Mouse (Mus musculus) small intestine, adult 2 months (tissue): ENCODE results near the gene Sec16b. TPM values are rescaled to one million over a fixed set of nuclear protein-coding genes. Genes with fewer than 3 reads are reported as not detected.

Source experiments
- H3K27ac ChIP-seq: fragments of 200-500 bp; 2 replicates; pipeline ENCODE4 v1.5.1; 2012; ENCODE audit warnings: low read depth, low read length, control low read depth, inconsistent platforms; ENCODE audit not compliant: insufficient read depth
- H3K27me3 ChIP-seq: fragments of 200-500 bp; 2 replicates; pipeline ENCODE4 v1.6.1; 2012; ENCODE audit warnings: mild to moderate bottlenecking, moderate library complexity, low read length, inconsistent platforms; ENCODE audit not compliant: control insufficient read depth, insufficient read depth
- H3K36me3 ChIP-seq: fragments of 200-500 bp; 2 replicates; pipeline ENCODE4 v1.6.1; 2012; ENCODE audit warnings: mild to moderate bottlenecking, low read length, control low read depth, inconsistent platforms; ENCODE audit not compliant: control insufficient read depth, insufficient read depth
- H3K4me1 ChIP-seq: fragments of 200-500 bp; 2 replicates; pipeline ENCODE4 v1.6.1; 2012; ENCODE audit warnings: low read length, inconsistent platforms, mixed read lengths; ENCODE audit not compliant: control insufficient read depth, insufficient read depth, insufficient read length
- H3K4me3 ChIP-seq: fragments of 200-500 bp; 2 replicates; pipeline ENCODE4 v1.5.1; 2012; ENCODE audit warnings: low read depth, mild to moderate bottlenecking, control low read depth, inconsistent platforms, low read length, moderate library complexity
- CTCF ChIP-seq: fragments of 200-500 bp; IDR thresholded peaks from 2 replicates; pipeline ENCODE4 v1.5.1; 2012; ENCODE audit warnings: low read depth, mild to moderate bottlenecking, control low read depth, inconsistent platforms, low read length, moderate library complexity, mixed read lengths; ENCODE audit not compliant: insufficient replicate concordance, insufficient read length; ENCODE audit errors: extremely low read depth
- POLR2A ChIP-seq: fragments of 200-500 bp; IDR thresholded peaks from 2 replicates; pipeline ENCODE4 v1.6.1; 2012; ENCODE audit warnings: low read depth, mild to moderate bottlenecking, control low read depth, inconsistent platforms, low read length, moderate library complexity
- WGBS: fragments of 180-500 bp; shearing (Covaris S2); methylation state at CpG from one replicate; pipeline ENCODE4 v1.1.7; 2018; 5-methylcytosine and 5-hydroxymethylcytosine counted together
- polyA plus RNA-seq: library from polyadenylated mRNA; depleted of rRNA; stranded (reverse); fragments of >200 nt; gene quantifications from 2 replicates; pipeline ENCODE4 v1.2.3, GENCODE M21; 2012; rRNA removed

Gene Sec16b
- polyA plus RNA-seq, result 18.1 and 33.0 TPM in 2 replicates

DNA sequence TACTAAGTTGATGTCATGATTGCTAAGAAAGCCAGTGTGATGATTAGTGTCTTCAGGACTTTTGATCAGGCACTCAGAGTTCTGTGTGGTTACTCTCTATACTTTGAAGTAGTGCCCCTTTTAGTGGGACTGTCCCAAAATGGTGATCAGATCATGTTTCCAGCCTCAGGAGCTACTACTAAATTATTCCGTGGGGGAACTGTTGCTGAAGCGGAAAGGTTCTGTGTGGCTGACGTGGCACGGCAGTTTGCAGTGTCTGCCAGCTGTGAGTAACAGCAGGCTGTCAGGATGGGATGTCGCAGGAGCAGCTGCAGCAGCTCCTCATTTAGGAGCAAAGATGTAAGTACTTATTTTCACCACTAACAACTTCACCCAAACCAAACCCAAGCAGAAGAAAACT, at the start of gene Sec16b:
Gene Sec16b, plus strand, starts transcription at position 207 of the 400 bp plus-strand sequence.
- Histone ChIP-seq H3K36me3 (no peaks in the 10 kb centered on the region), H3K4me1 (0 out of 2 replicates have a peak, but pooled peaks cover 1% of the 10 kb centered on the region), H3K27me3 (no peaks in the 10 kb centered on the region), H3K27ac (no peak within 1 kb of the TSS), H3K4me3 (no peak within 1 kb of the TSS)
- 64% methylated on average over 5 of the region's 5 CpGs for WGBS
- TF ChIP-seq POLR2A (no peak), CTCF (no peak)

DNA sequence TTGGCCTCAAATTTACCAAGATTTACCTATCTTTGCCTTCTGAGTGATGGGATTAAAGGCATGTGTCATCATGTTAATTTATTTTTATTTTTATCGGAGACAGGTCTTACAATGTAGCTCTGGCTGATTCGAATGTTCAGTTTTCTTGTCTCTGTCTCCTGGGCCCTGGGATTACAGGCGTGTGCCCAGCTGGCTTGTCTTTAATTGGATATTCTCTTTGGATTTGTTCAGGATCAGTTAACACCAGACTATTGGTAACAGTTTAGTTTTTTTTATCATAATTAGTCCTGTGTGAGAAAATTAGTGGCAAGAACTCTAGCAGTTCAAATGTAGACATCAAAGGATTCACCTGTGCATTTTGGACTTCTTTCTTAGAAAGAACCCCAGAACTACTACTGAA, 48.7 kb upstream of the Sec16b start:
- TF ChIP-seq CTCF (no peak), POLR2A (no peak)
- Histone ChIP-seq H3K27me3 (no peaks in the 10 kb centered on the region), H3K4me3 (no peak overlapping the region), H3K36me3 (no peaks in the 10 kb centered on the region), H3K4me1 (peaks cover 6% of the 10 kb centered on the region), H3K27ac (no peak overlapping the region)
- WGBS, result 95% methylated on average over 3 of the region's 3 CpGs

DNA sequence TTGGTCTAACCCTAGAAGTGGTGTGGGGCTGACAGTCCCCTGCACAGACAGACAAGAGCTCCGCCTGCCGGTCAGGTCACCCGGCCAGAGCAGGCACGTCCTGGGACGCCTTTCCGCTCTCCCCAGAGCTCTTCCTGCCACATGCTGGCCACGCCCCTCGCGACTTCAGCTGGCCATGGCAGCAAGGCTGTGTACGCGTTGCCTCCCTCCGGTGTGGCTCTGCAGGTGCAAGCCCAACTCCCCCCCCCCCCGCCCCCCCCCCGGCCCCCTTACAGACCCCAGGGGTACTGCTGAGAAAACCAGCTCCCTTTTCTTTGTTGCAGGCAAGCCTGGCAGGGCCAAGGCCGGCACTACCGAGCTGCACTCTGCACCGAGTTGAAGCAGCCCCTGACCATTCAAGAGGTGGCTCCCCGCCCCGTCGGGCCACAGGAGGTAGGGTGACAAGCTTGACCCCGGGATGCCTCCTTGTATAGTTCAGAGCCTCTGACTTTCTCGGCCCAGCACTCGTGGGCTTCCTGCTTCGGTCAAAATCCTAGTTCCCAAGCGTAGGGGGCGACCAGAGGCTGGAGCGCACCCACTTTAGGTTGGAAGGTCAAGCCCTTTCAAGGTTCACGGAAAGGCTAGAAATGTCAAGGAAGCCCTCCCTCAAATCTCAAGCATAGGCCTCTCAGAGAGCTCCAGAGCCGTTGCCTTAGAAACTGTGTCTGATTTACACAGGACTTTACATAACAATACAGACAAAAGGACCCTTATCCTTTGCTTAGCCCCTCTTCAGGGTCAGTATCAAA, 47.9 kb upstream of the Sec16b start, which contains the start of gene Cryzl2:
Gene Cryzl2, plus strand, starts transcription at position 157 of the 788 bp plus-strand sequence.
- Histone ChIP-seq H3K4me3 (peak within 1 kb of the TSS; percentile 56), H3K27ac (no peak within 1 kb of the TSS), H3K4me1 (peaks cover 6% of the 10 kb centered on the region), H3K36me3 (no peaks in the 10 kb centered on the region), H3K27me3 (no peaks in the 10 kb centered on the region)
- TF ChIP-seq POLR2A (no peak), CTCF (peak; percentile 77)
- 19% methylated on average over 29 of the region's 29 CpGs for WGBS

DNA sequence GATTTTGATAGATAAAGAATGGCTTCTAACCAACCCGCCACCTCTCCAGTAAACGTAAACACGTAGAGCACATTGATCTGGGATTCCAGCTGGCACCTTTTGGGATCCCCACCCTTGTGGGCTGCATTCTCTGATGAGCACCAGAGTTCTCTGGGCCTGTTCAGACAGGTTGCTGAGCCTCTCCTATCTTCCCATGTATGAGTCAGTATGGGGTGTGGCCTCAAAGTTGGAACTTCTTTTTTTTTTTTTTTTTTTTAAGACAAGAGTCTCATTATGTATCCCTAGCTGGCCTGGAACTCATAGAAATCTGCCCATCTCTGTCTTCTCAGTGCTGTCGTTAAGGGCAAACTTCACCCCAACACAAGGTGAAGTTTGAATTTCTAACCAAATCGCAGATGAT, 46.6 kb upstream of the Sec16b start:
- H3K36me3 ChIP-seq, result no peaks in the 10 kb centered on the region
- peaks cover 6% of the 10 kb centered on the region for H3K4me1 ChIP-seq
- 87% methylated on average over 5 of the region's 5 CpGs for WGBS
- no peak overlapping the region for H3K4me3 ChIP-seq
- no peaks in the 10 kb centered on the region for H3K27me3 ChIP-seq
- no peak overlapping the region for H3K27ac ChIP-seq
- no peak for TF ChIP-seq CTCF
- TF ChIP-seq POLR2A, result no peak

DNA sequence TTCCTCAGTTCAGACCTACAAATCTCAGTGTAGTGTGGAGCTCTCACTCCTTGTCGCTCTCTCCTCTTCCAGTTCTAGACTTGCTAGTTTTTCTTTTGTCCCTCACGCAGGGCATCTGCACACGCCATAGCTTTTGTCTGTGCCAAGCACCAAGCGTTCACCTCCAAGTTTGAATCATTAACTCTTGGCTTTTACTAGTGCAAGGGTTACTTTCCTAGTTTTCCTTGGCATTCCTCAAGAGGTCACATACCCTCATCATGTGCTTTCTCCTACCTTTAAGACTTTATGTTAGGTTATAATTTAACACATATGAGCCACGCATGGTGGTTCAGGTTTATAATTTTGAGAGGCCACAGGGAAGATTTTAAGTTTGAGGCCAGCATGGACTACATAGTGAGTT, 45.3 kb upstream of the Sec16b start:
- no peaks in the 10 kb centered on the region for H3K27me3 ChIP-seq
- H3K27ac ChIP-seq, result no peak overlapping the region
- H3K36me3 ChIP-seq, result no peaks in the 10 kb centered on the region
- 94% methylated on average over 5 of the region's 5 CpGs for WGBS
- no peak overlapping the region for H3K4me3 ChIP-seq
- H3K4me1 ChIP-seq, result peaks cover 6% of the 10 kb centered on the region
- TF ChIP-seq POLR2A (no peak), CTCF (no peak)

DNA sequence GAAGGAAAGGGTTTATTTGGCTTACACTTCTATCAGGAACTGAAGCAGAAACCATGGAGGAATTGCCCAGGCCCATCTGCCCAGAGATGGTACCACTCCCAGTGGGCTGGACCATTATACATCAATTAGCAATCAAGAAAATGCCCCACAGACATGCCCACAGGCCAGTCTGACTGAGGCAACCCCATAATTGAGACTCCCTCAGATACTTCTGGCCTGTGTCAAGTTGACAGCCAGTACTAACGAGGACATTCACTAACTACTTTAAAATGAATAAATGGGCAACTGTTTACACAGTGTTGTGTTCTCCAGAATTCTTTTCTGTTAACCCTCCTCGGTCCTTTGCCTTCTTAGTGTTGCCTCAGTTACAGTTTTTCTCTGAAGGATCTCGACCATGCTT, 44.2 kb upstream of the Sec16b start:
- Histone ChIP-seq H3K36me3 (no peaks in the 10 kb centered on the region), H3K27ac (no peak overlapping the region), H3K27me3 (no peaks in the 10 kb centered on the region), H3K4me1 (peaks cover 6% of the 10 kb centered on the region), H3K4me3 (no peak overlapping the region)
- WGBS, result 76% methylated on average over 3 of the region's 3 CpGs
- TF ChIP-seq POLR2A (no peak), CTCF (no peak)

DNA sequence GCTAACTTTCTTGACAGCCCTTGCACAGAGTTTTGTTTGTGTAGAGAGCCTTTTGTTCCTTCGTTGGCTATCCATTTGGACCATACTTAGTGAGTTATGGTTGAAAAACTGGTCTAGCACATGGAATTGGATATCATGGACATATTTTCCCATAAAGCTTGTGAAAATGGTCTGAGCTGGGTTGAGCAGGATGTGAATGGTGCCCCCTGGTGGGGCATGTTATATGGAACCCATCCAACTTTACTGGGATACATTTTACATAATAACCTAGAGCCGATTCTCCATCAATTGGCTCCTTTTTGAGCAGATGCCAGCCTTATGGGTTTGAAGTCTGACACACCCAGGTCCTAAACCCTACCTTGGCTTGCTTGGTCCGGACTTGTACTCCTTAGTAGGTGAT, 41.3 kb upstream of the Sec16b start:
- Histone ChIP-seq H3K4me1 (no peaks in the 10 kb centered on the region), H3K4me3 (no peak overlapping the region), H3K27me3 (no peaks in the 10 kb centered on the region), H3K36me3 (no peaks in the 10 kb centered on the region), H3K27ac (no peak overlapping the region)
- 63% methylated on average over 3 of the region's 3 CpGs for WGBS
- no peak for TF ChIP-seq CTCF
- TF ChIP-seq POLR2A, result no peak

DNA sequence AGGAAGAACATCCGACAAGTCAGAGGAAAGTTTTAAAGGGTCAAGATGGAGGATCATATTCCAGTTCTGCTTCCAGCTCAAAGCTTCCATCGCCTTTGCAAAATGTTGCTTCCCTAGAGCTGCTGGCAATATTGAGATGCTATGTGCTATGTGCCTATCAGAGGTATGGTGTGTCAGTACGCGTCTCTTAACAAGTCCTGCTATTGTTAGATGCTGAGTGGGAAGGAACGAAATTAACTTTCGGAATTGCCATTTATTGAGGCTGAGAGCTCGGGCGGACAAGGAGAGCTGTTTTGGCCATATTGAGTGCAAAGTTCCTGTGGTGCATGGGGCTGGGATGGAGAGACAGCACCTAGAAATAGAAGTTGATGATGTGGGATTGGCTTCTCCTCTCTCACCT, 38.7 kb upstream of the Sec16b start:
- Histone ChIP-seq H3K4me1 (peaks cover 6% of the 10 kb centered on the region; the same call in 1 of the 2 replicates), H3K27me3 (no peaks in the 10 kb centered on the region), H3K27ac (no peak overlapping the region), H3K36me3 (no peaks in the 10 kb centered on the region), H3K4me3 (no peak overlapping the region)
- WGBS, result 93% methylated on average over 8 of the region's 8 CpGs
- no peak for TF ChIP-seq CTCF
- no peak for TF ChIP-seq POLR2A
